Mouse (Mus musculus) lung, embryonic 16.5 days (tissue): ENCODE data around the gene Incenp. TPM values are rescaled to one million over a fixed set of nuclear protein-coding genes. Genes with fewer than 3 reads are reported as not detected.
"Not testable (repeated sequence)": the region's sequence is repeated elsewhere in the genome, so short reads cannot be mapped to it uniquely, and the experiment has no call there.

Experiments used
- ATAC-seq: fragments of 200-750 bp; cut with Nextera tagmentation; 2 replicates; pipeline ENCODE4 v1.8.0; 2017; ENCODE audit warnings: low read depth, mild to moderate bottlenecking, moderate library complexity
- H3K27ac ChIP-seq: fragments of 300-500 bp; sonication (generic); 2 replicates; pipeline ENCODE4 v1.5.1; 2014; ENCODE audit warnings: mild to moderate bottlenecking, control low read depth, low read length
- H3K27me3 ChIP-seq: fragments of 300-500 bp; sonication (generic); 2 replicates; pipeline ENCODE4 v1.6.1; 2014; ENCODE audit warnings: low read depth, low read length, mixed read lengths; ENCODE audit not compliant: control insufficient read depth, insufficient read depth
- H3K36me3 ChIP-seq: fragments of 300-500 bp; sonication (generic); 2 replicates; pipeline ENCODE4 v1.6.1; 2014; ENCODE audit warnings: low read length; ENCODE audit not compliant: control insufficient read depth, insufficient read depth
- H3K4me1 ChIP-seq: fragments of 300-500 bp; sonication (generic); replicated peaks from 2 replicates; pipeline ENCODE4 v1.6.1; 2014; ENCODE audit warnings: low read length, mixed read lengths; ENCODE audit not compliant: control insufficient read depth, insufficient read depth
- H3K4me2 ChIP-seq: fragments of 300-500 bp; sonication (generic); 2 replicates; pipeline ENCODE4 v1.6.1; 2014; ENCODE audit warnings: low read depth, low read length, control low read depth
- H3K4me3 ChIP-seq: fragments of 300-500 bp; sonication (generic); 2 replicates; pipeline ENCODE4 v1.5.1; 2014; ENCODE audit warnings: mild to moderate bottlenecking, low read length, control low read depth
- H3K9ac ChIP-seq: fragments of 300-500 bp; sonication (generic); 2 replicates; pipeline ENCODE4 v1.6.1; 2014; ENCODE audit warnings: low read length, control low read depth
- H3K9me3 ChIP-seq: fragments of 300-500 bp; sonication (generic); 2 replicates; pipeline ENCODE4 v1.6.1; 2016; ENCODE audit warnings: low read length; ENCODE audit not compliant: control insufficient read depth
- WGBS: fragments of 180-500 bp; shearing (Covaris S2); extraction: QIAGEN DNeasy Blood & Tissue Kit; methylation state at CpG from one replicate; pipeline ENCODE4 v1.1.7; 2014; 5-methylcytosine and 5-hydroxymethylcytosine counted together
- microRNA-seq: library from miRNA; unstranded; fragments of <30 nt; microRNA quantifications from one replicate; pipeline ENCODE4, GENCODE M21; 2016
- polyA plus RNA-seq: library from polyadenylated mRNA; unstranded; fragments of >200 nt; fragmentation: Nextera tagmentation; extraction: Ambion mirVana; gene quantifications from 2 replicates; pipeline ENCODE4 v1.2.1, GENCODE M21; 2015

Incenp gene
- polyA plus RNA-seq, 1 experiment from 2014 or later: 108 TPM

DNA sequence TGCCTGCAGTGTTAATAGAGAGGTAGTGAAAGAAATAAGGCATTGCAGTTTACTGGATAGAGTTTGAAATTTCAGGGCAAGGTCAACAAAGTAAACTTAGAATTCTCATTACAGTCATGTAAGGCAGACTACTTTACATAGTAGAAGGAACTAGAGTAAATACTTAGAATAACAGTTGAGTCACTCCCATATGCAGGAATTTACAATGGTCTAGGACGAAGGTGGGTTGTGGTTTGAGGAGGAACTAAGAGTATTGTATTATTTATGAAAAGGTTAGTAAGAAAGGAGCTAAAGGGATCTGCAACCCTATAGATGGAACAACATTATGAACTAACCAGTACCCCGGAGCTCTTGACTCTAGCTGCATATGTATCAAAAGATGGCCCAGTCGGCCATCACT is 38.5 kb downstream of the Incenp start:
- WGBS: 80% methylated on average over 2 of the region's 3 CpGs
- not testable (repeated sequence) for H3K4me3 ChIP-seq, H3K27me3 ChIP-seq, H3K9ac ChIP-seq, H3K9me3 ChIP-seq, ATAC-seq, H3K4me1 ChIP-seq, H3K36me3 ChIP-seq, H3K27ac ChIP-seq, H3K4me2 ChIP-seq

DNA sequence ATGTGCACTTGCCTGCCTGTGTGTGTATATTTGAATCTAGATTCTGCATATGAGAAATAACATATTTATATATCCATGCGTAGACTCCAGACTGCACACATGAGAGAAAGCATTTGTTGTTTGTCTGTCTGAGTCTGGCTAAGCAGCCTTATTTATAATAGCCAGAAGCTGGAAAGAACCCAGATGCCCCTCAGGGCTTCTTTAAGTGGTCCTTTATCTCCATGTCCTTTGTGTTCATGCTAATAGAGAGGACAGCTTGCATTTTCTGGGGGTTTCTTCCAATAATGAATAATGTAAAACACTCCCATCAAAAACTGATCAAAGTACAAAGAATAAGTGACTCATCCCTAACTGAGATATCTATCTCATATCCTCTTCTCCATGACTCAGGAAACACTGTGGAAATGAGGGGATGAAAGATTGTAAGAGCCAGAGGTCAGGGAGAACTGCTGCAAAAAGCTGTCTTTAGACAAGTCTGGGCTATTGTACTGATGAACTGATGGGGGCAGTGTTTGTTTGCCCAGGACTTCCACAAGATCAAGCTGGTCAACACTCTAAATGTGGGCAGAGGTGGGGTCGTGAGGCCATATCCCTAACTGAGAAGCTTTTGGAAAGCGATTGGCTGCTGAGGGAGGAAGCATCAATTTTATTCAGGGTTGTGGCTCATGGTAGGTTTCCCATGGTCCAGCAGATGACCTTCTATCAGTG is 49.8 kb downstream of the Incenp start:
- 41% methylated on average over 3 of the region's 3 CpGs for WGBS
- H3K4me1 ChIP-seq, H3K9me3 ChIP-seq, H3K27ac ChIP-seq, H3K4me2 ChIP-seq, H3K36me3 ChIP-seq, H3K27me3 ChIP-seq, H3K9ac ChIP-seq, ATAC-seq, H3K4me3 ChIP-seq: not testable (repeated sequence)

DNA sequence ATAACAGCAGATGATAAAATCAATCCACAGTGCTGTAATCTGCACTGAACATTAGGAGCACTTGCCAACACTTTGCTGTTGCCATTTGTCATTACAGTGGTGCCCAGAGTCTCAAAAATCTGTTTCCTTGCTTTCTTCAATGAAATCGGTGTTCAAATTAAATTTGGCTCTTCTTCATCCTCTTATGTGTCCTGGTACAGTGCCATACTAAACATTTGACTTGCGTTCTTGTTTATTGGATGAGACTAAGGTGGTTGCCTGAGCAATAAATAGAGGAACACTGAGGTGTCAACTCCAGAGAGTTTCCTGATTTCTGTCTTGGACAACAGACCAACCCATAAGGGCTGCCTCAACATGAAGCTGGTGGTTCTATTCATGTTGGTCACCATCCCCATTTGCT is 52.1 kb downstream of the Incenp start, which contains the start of gene Scgb2a2:
Gene Scgb2a2 (plus strand): TSS at position 301 of the 400 bp plus-strand sequence.
- Histone ChIP-seq H3K36me3 (no peaks in the 10 kb centered on the region), H3K27ac (no peak within 1 kb of the TSS), H3K4me1 (no peaks in the 10 kb centered on the region), H3K4me3 (no peak within 1 kb of the TSS), H3K9me3 (no peaks in the 10 kb centered on the region), H3K9ac (no peak within 1 kb of the TSS), H3K4me2 (no peak within 1 kb of the TSS), H3K27me3 (no peaks in the 10 kb centered on the region)
- WGBS: 76% methylated on average over 2 of the region's 2 CpGs
- no peak for ATAC-seq

DNA sequence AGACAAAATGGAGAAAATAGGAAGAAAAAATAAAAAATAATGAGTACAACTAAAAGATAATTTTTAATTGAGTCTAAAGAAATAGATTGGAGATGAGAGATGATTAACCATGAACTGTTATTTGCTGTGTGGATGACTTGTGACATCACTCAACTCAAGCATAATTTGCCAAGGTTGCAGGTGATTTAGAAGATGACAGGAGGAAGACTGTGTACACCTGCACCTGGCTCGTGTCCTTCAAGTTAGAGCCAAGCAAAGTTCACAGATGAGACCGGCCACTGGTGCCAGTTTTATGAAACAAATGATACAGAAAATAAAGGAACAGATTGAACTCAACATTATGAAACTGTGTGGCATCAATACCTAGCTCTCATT is 62.0 kb downstream of the Incenp start:
- no peaks in the 10 kb centered on the region for H3K36me3 ChIP-seq
- ATAC-seq: peak; percentile 52
- no peaks in the 10 kb centered on the region for H3K4me1 ChIP-seq
- H3K27me3 ChIP-seq: no peaks in the 10 kb centered on the region
- H3K27ac ChIP-seq: no peak overlapping the region
- no peak overlapping the region for H3K4me3 ChIP-seq
- no peak overlapping the region for H3K4me2 ChIP-seq
- H3K9ac ChIP-seq: no peak overlapping the region
- 45% methylated on average over 2 of the region's 2 CpGs for WGBS
- H3K9me3 ChIP-seq: no peaks in the 10 kb centered on the region

DNA sequence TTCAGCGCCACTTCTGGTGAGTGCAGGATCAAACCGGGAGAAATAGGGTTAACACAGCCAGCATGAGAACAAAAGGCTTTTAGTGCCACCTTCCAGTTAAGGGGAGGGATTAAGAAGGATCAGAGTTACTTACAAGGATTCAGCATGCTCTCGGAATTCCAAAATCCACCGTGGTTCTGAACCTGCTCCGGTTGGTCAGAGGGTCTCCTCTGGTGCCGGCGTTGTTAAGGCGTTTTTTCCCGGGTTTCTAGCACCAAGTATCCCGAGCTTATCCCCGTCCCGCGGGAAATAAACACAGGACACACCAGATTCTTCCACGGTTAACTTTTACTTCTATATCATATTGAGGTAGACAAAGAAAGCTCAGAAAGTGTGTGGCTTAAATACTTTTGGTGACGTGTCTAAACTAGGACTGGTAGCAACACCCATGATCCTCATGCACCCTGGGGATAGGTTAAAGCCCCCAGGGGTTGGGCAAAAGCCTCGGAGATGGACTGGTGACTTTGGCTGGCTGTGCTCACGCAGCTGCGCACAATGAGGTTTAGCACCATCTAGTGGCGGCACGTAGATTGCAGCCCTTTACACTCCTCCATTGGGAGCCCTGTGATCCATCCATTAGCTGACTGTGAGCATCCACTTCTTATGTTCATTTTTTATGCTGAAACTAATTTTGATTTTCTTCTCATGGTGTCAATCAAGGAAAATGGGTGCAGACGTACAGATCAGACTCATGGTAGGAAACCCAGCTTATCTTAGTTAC is 62.6 kb downstream of the Incenp start:
- H3K4me1 ChIP-seq, H3K27me3 ChIP-seq, H3K36me3 ChIP-seq, H3K9me3 ChIP-seq: not testable (repeated sequence)
- 16% methylated on average over 18 of the region's 21 CpGs for WGBS
- peak overlapping the region; percentile 39 for H3K4me3 ChIP-seq
- H3K9ac ChIP-seq: 0 out of 2 replicates have a peak overlapping the region, but pooled peaks have one; percentile 32
- peak; percentile 95 for ATAC-seq
- H3K4me2 ChIP-seq: peak overlapping the region; percentile 31
- peak overlapping the region; percentile 49 for H3K27ac ChIP-seq

Small RNAs within 50 kb of the gene (microRNA-seq; reads per million reads assigned to microRNA genes)
- gene Gm22369 (not detected), gene Gm24484 (not detected)

Other genes with a start within 250 kb of the Incenp start
- gene Scgb2a2, start 52.0 kb downstream of the Incenp start, polyA plus RNA-seq: not detected in 2 replicates
- gene Fth1, start 81.0 kb upstream of the Incenp start, polyA plus RNA-seq: 1,957 and 1,991 TPM in 2 replicates
- gene Best1, start 102.1 kb upstream of the Incenp start, polyA plus RNA-seq: 1.1 and 1.4 TPM in 2 replicates
- gene Rab3il1, start 102.1 kb upstream of the Incenp start, polyA plus RNA-seq: 30.3 and 33.0 TPM in 2 replicates
- gene Fads3, start 142.0 kb upstream of the Incenp start, polyA plus RNA-seq: 72.0 and 76.0 TPM in 2 replicates
- gene Fads2, start 202.2 kb upstream of the Incenp start, polyA plus RNA-seq: 67.5 and 74.5 TPM in 2 replicates